Mouse (Mus musculus) Patski (cell line): ENCODE results near the gene Snx3. TPM values are rescaled to one million over a fixed set of nuclear protein-coding genes. Genes with fewer than 3 reads are reported as not detected.

ENCODE experiments used
- ATAC-seq: fragments of 100-300 bp; one replicate; pipeline ENCODE4 v1.8.0; 2021
- CTCF ChIA-PET: fragments of 350-600 bp; sonication (Branson Sonifier 250); formaldehyde crosslinking; loops from one replicate; lab custom pipeline; 2022; ENCODE audit warnings: inconsistent platforms; lab: Charles Lee
- POLR2A ChIA-PET: fragments of 350-600 bp; sonication (Branson Sonifier 250); formaldehyde crosslinking; loops from one replicate; lab custom pipeline; 2022; ENCODE audit warnings: antibody characterized with exemption, inconsistent platforms; lab: Charles Lee
- DNase-seq: peaks from one replicate; pipeline ENCODE4 v3.0.0-alpha.2; 2011; ENCODE audit warnings: low read depth, low spot score
- H3K27me3 ChIP-seq: fragments of 371-371 bp; one replicate; pipeline ENCODE4 v1.5.1; 2021
- CTCF ChIP-seq: fragments of 100-300 bp; IDR thresholded peaks from one replicate; pipeline ENCODE4 v1.5.1; 2021
- in situ Hi-C: fragments of 300-500 bp; cut with MboI; formaldehyde crosslinking; loops from 3 replicates; pipeline ENCODE4 v1.11.1; 2018; ENCODE audit warnings: low pct_unique_long_range_greater_than_20kb, mixed read lengths
- polyA plus RNA-seq: library from polyadenylated mRNA; unstranded; gene quantifications from one replicate; pipeline ENCODE4 v1.2.3, GENCODE M21; 2021

Snx3 gene
- polyA plus RNA-seq, 1 experiment from 2014 or later = 279 TPM

- POLR2A ChIA-PET = no interaction called here
- ATAC-seq (no peak), DNase-seq (no peak)
- CTCF ChIA-PET = no interaction called here
- TF ChIP-seq CTCF = no peak
- in situ Hi-C loops = no loop called here
- H3K27me3 ChIP-seq = peaks cover 63% of the 10 kb centered on the region
These were observed 82.7 kb downstream of the Snx3 start for GRCm38 (mm10) chr10:42584436-42584983.

Other genes with a start within 250 kb of the Snx3 start
- gene Foxo3, start 225.3 kb upstream of the Snx3 start, polyA plus RNA-seq = 17.6 TPM
- gene Afg1l, start 23.5 kb upstream of the Snx3 start, polyA plus RNA-seq = 26.9 TPM
- gene Nr2e1, start 81.6 kb downstream of the Snx3 start, polyA plus RNA-seq = not detected
- 41.5 TPM for gene Ostm1, start 81.8 kb downstream of the Snx3 start, polyA plus RNA-seq